Mouse (Mus musculus) heart, adult 18-20 months (tissue): Measurements from ENCODE around the gene Nom1. TPM values are rescaled to one million over a fixed set of nuclear protein-coding genes. Genes with fewer than 3 reads are reported as not detected.
"Not testable (repeated sequence)": the region's sequence is repeated elsewhere in the genome, so short reads cannot be mapped to it uniquely, and the experiment has no call there.

Experiments used
- DNase-seq, 2 experiments: peaks; one replicate each; pipeline ENCODE4 v3.0.0; 2021 to 2022; ENCODE audit warnings: mixed read lengths in 1 of 2
- long read RNA-seq, 2 experiments: library from polyadenylated mRNA; stranded (forward); transcript quantifications; one replicate each; pipeline ENCODE4 v2.0.0; 2021
- total RNA-seq, 2 experiments: library from RNA; stranded (reverse); gene quantifications; 2 replicates each; pipeline ENCODE4 v1.2.3; 2021

The Nom1 gene
- total RNA-seq, result 10 to 100 TPM; 11.8 to 17.8 TPM
- long read RNA-seq, experiment 1, full-length matches to known transcripts, result 18 of 44 reads
- long read RNA-seq, experiment 1, partial matches to known transcripts, result 18 of 44 reads
- long read RNA-seq, experiment 1, other reads (novel, unspliced or antisense), result 8 of 44 reads
- long read RNA-seq, experiment 2, full-length matches to known transcripts, result 7 of 25 reads
- long read RNA-seq, experiment 2, partial matches to known transcripts, result 12 of 25 reads
- long read RNA-seq, experiment 2, other reads (novel, unspliced or antisense), result 6 of 25 reads

GRCm38 (mm10) chr5:29434228-29434871 lies at the start of gene Nom1:
Nom1 (plus strand) TSS chr5:29434664.
- DNase-seq, result peak; percentile 93 to 96

- DNase-seq, result peak in 1 of 2 experiments; percentile 14
Measured at GRCm38 (mm10) chr5:29387591-29387990, 46.9 kb upstream of the Nom1 start.

- peak; percentile 67 to 76 for DNase-seq
Measured at GRCm38 (mm10) chr5:29388181-29388943, 46.1 kb upstream of the Nom1 start.

GRCm38 (mm10) chr5:29388944-29389765 lies 45.3 kb upstream of the Nom1 start:
- DNase-seq, result peak; percentile 77 to 90

DNA sequence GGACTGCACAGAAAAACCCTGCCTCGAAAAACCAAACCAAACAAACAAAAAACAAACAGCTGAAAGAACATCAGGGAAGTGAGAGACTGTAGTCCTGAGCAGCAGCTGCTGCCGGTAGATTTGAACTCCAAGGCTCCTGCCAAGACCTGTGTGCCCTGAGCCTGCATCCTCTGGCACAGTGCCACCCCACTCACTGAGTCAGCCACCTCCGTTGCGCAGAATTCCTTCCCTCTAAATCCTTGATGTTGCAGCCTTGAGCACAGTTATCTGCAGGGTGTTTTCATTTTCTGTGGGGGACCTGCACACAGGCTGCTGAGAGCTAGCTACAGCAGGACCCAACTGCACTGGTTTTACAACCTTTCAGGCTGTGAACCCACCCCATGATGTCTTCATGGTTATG lies 36.0 kb upstream of the Nom1 start:
- DNase-seq, result no peak

- no peak for DNase-seq
Measured at GRCm38 (mm10) chr5:29410854-29411253, 23.6 kb upstream of the Nom1 start.

GRCm38 (mm10) chr5:29413041-29413440 lies 21.4 kb upstream of the Nom1 start:
- DNase-seq, result no peak

- DNase-seq, result not testable (repeated sequence)
Measured at GRCm38 (mm10) chr5:29423330-29423729, 11.1 kb upstream of the Nom1 start.

DNA sequence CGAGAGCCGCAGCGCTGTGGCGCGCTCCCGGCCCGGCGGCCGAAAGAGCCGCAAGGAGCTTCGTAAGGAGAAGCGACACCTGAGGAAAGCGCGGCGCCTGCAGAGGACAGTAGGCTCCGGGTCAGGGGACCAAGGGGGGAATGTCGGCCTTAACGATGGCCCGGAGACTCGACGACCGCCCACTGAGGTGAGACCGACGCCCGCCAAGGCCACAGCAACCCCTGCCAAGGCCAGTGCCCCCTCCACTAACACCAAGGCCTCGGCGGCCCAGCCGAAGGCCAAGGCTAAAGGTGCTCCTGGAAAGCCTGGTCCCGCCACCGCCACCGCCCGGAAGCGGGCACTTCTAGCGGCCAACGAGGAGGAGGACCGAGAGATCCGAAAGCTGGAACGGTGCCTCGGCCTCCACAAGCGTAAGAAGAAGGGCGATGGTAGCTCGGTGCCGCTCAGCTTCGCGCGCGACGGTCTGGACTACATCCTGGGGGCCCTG lies 451 bp downstream of the Nom1 start:
- peak; percentile 31 to 43 for DNase-seq

GRCm38 (mm10) chr5:29435491-29435890 lies 1.0 kb downstream of the Nom1 start:
- no peak for DNase-seq

- not testable (repeated sequence) for DNase-seq
Measured at GRCm38 (mm10) chr5:29436728-29437127, 2.3 kb downstream of the Nom1 start.

- DNase-seq, result no peak
Measured at GRCm38 (mm10) chr5:29445275-29445674, 10.8 kb downstream of the Nom1 start.

DNA sequence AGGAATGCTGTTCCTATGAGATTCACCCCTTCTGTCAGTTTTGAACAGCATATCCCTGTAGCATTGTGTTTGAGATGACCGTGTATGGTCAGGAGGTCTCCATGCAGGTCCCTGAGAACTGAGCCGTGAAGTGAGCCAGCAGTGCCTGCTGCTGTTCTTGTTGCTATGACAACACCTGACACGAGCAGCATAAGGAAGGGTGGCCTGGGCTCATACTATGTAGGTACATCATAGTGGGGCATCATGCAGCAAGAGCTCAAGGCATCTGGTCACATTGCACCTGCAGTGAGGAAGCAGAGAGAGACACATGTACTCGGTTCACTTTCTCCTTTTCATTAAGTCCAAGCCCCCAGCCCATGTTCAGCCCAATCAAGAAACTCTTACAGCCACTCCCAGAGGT lies 17.9 kb downstream of the Nom1 start:
- DNase-seq, result no peak

GRCm38 (mm10) chr5:29456895-29457656 lies 22.6 kb downstream of the Nom1 start:
- DNase-seq, result peak in 1 of 2 experiments; percentile 21

DNA sequence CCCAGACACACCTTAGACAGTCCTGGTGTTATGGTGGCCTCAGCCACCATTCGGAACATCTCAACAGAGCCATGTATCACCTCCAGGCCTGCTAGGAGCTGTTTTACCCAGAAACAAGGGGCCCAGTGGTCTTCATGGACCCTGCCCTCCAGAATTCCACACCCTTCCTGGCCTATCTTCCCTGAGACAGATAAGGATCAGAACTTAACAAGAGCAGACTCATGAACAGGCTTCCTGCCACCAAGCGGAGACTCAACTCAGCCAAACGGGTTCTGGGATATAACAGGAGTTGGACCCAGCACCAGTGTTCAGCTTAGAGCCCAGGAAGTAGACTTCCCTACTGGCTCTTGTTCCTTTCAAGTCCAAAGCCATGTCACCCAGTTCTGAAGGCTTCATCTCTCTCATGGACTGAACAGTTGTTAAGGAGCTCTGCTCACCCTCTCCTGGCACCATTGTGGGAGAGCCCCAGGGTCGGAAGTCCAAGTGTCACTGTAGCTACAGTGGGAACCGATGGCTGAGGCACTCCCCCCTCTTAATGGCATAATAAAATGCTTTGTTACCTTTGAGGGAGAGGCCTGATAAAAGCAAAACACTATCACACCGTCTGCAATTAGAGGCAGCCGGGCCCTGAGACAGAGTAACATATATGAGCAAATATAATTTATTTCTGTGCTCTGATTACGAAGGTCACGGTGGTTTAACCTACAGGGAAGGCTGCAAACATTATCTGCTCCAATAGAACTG lies 28.7 kb downstream of the Nom1 start:
- no peak for DNase-seq

DNA sequence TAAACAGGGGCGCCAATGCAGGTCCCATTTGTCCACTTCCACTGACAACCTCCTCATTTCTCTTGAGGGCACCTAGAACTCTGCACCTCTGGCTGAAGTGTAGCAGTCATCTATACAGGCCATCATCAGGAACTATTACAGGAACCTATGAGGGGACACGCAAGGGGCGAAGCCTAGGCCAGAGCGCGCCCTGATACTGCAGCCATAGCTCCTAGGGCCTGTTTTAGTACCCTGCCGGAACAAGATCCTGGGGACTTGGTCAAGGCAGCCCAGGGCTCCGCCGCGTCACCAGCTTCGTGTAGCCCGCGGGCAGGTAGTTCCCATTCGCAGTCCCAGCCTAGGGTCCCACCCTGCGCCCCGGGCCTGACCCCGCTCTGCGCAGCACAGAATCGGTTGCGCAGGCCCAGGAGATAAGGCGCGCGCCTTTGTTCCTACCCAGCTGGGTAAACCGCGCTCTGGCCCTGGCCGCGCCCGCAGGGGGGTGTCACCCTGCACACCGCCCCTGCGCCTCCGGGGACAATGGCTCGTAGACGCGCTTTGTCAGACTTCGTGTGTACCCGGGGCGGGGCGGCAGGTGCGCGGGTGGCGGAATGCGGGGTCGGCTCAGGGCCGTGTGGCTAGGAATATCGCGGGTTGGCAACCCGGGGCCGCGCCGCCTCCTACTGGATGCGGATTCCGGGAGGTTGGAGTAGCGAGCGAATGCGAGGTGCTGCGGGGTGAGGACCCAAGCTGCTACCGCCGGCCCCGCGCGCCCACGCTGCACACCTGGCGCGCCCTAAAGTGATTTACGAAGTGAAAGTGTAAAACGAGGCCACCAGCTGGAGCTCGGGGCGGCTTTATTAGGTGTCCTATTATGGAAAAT lies 33.3 kb downstream of the Nom1 start:
- no peak for DNase-seq

DNA sequence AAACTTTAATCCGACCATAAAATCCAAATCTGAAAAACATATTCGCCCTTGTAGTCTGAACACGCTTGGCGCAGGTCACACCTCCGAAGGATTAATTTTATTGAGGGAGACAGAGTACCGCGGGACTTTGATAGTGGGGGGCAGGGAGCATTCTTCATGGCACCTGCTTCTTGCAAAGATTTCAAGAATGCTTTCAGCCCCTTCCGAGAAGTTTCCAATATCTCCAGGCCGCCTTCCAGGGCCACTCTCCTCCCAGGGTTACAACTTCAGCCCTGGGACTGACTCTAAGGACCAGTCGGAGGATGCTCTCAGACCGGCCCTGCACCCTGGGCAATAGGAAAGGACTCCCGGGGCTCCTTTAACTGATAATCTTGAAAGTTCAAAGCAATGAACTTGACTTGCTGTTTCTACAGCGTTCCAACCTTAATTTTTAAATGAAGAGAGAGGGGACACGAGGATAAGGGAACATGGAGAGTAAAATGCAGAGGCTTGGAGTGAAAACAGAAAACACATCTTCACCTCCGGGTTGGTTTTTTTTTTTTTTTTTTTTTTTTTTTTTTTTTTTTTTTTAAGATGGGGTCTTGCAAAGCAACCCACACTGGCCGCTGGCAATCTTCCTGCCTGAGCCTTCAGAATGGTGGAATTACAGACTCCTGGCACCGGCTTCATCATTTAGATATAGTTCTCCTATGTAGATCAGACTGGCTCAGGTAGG lies 34.0 kb downstream of the Nom1 start:
- no peak for DNase-seq

GRCm38 (mm10) chr5:29469501-29469900 lies 35.0 kb downstream of the Nom1 start:
- DNase-seq, result no peak

- no peak for DNase-seq
Measured at GRCm38 (mm10) chr5:29470271-29470670, 35.8 kb downstream of the Nom1 start.
